Mouse (Mus musculus) myocyte (in vitro differentiated cells): ENCODE data around the gene Rplp2.

Experiments used
- E2F4 ChIP-seq: IDR thresholded peaks from one replicate; pipeline ENCODE4 v1.6.1; 2011; ENCODE audit warnings: mild to moderate bottlenecking, control low read depth, moderate library complexity; ENCODE audit not compliant: insufficient read depth
- POLR2A ChIP-seq: IDR thresholded peaks from one replicate; pipeline ENCODE4 v1.6.1; 2011; ENCODE audit warnings: low read depth, mild to moderate bottlenecking, control low read depth, moderate library complexity; ENCODE audit not compliant: insufficient read length
- POLR2AphosphoS2 ChIP-seq: IDR thresholded peaks from one replicate; pipeline ENCODE4 v1.6.1; 2011; ENCODE audit warnings: low read depth, control low read depth; ENCODE audit not compliant: insufficient read length
- USF1 ChIP-seq: IDR thresholded peaks from one replicate; pipeline ENCODE4 v1.6.1; 2011; ENCODE audit warnings: low read depth, mild to moderate bottlenecking, control low read depth, moderate library complexity

GRCm38 (mm10) chr7:141439140-141439679, 8.0 kb upstream of the Rplp2 start:
- TF ChIP-seq USF1 (no peak), POLR2A (no peak), E2F4 (no peak), POLR2AphosphoS2 (no peak)
